Mouse (Mus musculus) retina, postnatal 7 days (tissue): ENCODE measurements around the gene Gpank1.
"Not testable (repeated sequence)": the region's sequence is repeated elsewhere in the genome, so short reads cannot be mapped to it uniquely, and the experiment has no call there.

Source experiments
- DNase-seq: peaks from one replicate; pipeline ENCODE4 v3.0.0-alpha.2; 2012; ENCODE audit warnings: low read depth, low spot score

Gpank1 gene

GRCm38 (mm10) chr17:35100196-35100765 lies 21.0 kb upstream of the Gpank1 start:
- no peak for DNase-seq

- DNase-seq, result no peak
Measured at GRCm38 (mm10) chr17:35101161-35101560, 20.1 kb upstream of the Gpank1 start.

- DNase-seq, result no peak
Measured at GRCm38 (mm10) chr17:35102299-35102698, 19.0 kb upstream of the Gpank1 start.

- DNase-seq, result no peak
Measured at GRCm38 (mm10) chr17:35103221-35103690, 18.0 kb upstream of the Gpank1 start.

DNA sequence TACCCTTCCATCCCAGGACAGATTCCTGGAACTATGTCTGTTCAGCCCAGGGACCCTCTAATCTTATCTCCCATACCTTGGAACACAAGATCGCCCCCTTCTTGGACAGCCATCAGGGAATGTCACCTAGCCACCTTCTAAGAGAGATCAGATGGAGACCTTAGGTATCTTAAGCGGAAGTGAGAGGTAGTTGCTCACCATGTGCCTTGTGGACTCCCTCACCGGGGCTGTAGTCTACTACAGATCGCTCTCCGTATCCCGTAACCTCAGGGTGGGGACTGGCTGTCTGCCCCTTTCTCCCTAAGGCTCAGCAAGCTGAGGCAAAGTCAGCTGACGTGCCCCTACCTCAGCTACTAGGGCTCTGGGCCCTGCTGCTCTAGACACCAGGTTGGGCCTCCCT lies 17.2 kb upstream of the Gpank1 start:
- DNase-seq, result no peak

DNA sequence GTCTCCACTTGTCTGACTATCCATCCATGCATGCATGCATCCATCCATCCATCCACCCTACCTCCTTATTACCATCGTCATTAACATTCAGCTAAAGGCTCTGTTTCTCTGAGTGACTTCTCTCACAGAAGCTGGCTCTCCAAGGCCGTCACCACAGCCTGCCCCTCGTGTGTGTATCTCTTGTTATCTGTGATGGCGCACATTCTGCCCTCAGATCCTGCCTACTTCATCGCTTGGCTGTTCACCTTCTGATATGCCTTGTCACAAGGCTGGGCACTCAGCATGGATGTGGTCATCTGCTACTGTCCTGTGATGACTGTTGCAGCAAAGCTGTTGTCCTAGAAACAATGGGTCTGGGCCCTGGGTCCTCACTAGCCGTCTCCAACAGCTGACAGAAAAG lies 16.5 kb upstream of the Gpank1 start:
- DNase-seq, result no peak

- DNase-seq, result peak; percentile 35
Measured at GRCm38 (mm10) chr17:35105740-35106389, 15.4 kb upstream of the Gpank1 start.

GRCm38 (mm10) chr17:35106522-35106921 lies 14.7 kb upstream of the Gpank1 start:
- no peak for DNase-seq

GRCm38 (mm10) chr17:35108097-35108496 lies 13.2 kb upstream of the Gpank1 start, which contains the start of gene Ly6g5c:
Gene Ly6g5c, plus strand, starts transcription at chr17:35108279.
- DNase-seq, result no peak

DNA sequence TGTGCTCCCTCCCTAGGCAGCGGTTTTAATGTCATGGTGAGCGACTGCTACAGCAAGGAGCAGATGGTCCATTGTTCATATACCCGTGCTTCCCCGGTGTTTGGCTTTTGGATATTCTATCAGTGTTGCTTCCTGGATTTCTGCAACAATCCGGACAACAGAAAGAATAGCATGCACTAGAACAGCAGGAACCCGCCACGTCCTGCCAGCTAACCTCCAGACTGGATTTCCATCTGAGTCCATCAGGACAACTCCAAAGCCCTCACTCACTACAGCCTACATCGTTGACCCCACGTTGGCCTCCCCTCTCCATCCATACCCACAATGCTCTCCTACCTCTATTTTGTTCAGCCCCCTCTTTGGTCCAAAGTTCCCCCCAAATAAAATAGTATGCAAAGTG lies 9.5 kb upstream of the Gpank1 start:
- no peak for DNase-seq

- no peak for DNase-seq
Measured at GRCm38 (mm10) chr17:35115046-35116019, 5.9 kb upstream of the Gpank1 start, which contains the start of gene Ly6g5b. Gene Ly6g5b, minus strand, starts transcription at chr17:35115428.

GRCm38 (mm10) chr17:35120745-35121142 lies 511 bp upstream of the Gpank1 start:
- DNase-seq, result no peak

- peak; percentile 57 for DNase-seq
Measured at GRCm38 (mm10) chr17:35121871-35122303, 632 bp downstream of the Gpank1 start, which contains the start of gene Csnk2b. Gene Csnk2b, minus strand, starts transcription at chr17:35122053.

- not testable (repeated sequence) for DNase-seq
Measured at GRCm38 (mm10) chr17:35123287-35123686, 2.0 kb downstream of the Gpank1 start.

GRCm38 (mm10) chr17:35124261-35124896 lies 3.1 kb downstream of the Gpank1 start:
- DNase-seq, result not testable (repeated sequence)

GRCm38 (mm10) chr17:35125081-35125480 lies 3.8 kb downstream of the Gpank1 start:
- no peak for DNase-seq

GRCm38 (mm10) chr17:35125578-35125977 lies 4.3 kb downstream of the Gpank1 start:
- DNase-seq, result no peak

DNA sequence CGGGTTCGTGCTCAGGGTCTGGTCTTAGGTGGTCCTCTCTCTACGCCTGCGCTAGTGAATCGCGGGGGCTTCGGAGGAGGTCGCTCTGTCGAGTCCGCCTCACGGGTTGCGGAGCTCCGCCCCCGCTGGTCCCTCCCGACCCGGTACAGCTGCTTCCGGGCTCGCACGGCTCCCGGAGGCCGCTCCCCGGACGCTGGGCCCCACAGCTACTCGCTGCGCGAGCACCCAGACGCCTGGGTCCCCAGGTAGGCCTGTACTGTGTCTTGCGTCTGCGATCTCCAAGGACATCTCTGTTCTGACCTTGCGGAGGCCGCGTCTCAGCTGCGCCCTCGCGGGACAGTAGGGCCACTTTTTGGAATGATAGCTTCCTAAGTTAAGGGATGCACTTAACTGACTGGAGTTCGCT lies 5.0 kb downstream of the Gpank1 start, which contains the start of gene D17H6S53E:
Gene D17H6S53E (plus strand): TSS at position 168 of the 406 bp plus-strand sequence.
- no peak for DNase-seq

GRCm38 (mm10) chr17:35127017-35127416 lies 5.8 kb downstream of the Gpank1 start:
- no peak for DNase-seq

- DNase-seq, result no peak
Measured at GRCm38 (mm10) chr17:35128996-35129395, 7.7 kb downstream of the Gpank1 start.

DNA sequence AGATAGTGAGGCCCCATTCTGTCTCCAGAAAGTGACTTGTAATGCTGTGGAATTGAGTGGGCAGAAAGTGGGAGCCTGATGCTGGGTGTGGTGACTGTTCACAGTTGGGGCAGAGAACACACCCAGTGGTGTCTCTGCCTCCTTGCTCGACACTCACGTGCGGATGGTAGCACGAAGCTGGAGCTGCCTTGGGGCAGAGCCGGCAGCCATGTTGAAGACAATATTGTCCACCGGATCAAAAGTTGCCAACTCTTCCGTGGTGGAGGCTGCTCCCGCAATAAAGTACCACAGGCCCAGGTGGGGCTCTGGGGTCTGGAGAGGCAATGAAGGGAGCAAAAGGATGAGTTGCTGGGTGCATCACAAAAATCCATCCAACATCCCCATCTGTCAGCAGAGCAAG lies 9.8 kb downstream of the Gpank1 start:
- DNase-seq, result no peak
